Mouse (Mus musculus) liver, postnatal 0 days (tissue): Measurements from ENCODE around the gene Gm45208.

ENCODE experiments used
- CTCF ChIP-seq: sonication (generic); IDR thresholded peaks from 2 replicates; pipeline ENCODE4 v1.5.1; 2016; ENCODE audit warnings: antibody characterized with exemption, low read depth
- EP300 ChIP-seq: IDR thresholded peaks from 2 replicates; pipeline ENCODE4 v1.6.1; 2016; ENCODE audit warnings: antibody characterized with exemption, low read depth, mild to moderate bottlenecking

GRCm38 (mm10) chrX:7743470-7743869 lies 21.4 kb downstream of the Gm45208 start:
- TF ChIP-seq CTCF (peak; percentile 55), EP300 (no peak)
